Mouse (Mus musculus): ENCODE measurements around the gene Zbtb20.

Zbtb20 gene

DNA sequence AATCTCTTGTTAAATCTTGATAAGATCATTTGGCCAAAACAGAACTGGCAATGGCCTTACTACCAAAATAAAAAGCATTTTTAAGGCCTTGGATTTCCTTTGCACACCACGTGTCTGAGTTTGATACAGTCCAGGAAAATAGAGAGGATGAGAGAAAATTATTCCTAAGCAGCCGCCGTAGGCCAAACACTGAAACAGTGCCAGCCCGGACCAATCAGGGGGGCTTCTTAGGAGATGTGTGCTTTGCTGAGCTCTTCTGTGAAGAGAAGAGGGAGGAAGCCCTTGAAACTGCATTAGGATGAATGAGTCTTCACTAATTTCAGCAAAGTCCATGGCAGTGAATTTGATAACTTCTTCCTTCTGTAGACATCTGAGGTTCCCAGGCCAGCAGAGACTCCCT, 635.9 kb downstream of the Zbtb20 start:
- no peak for DNase-seq (ENCODE audit: low spot score in 2 of 2)

- DNase-seq (ENCODE audit: low spot score in 2 of 2), result no peak
These were observed 638.3 kb downstream of the Zbtb20 start for GRCm38 (mm10) chr16:43513933-43514332.

DNA sequence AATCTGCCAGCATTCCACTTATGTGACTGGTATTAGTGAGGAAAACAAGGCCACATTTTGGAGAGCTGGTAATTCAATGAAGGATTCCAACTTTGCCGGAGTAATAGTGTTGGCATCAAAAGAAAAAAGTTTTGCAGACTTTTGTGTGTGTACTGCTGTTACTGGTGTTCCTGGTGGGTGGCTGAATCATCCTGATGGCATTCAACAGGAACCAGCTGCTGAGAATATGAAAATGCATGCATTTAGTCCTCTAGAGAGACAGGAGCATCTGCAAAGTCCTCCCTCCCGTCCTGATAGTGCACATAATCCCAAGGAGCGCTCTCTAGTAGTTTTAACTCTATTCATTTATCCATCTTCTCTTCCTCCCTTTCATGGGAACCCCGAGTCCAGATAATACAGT, 639.9 kb downstream of the Zbtb20 start:
- DNase-seq (ENCODE audit: low spot score in 2 of 2), result no peak

DNA sequence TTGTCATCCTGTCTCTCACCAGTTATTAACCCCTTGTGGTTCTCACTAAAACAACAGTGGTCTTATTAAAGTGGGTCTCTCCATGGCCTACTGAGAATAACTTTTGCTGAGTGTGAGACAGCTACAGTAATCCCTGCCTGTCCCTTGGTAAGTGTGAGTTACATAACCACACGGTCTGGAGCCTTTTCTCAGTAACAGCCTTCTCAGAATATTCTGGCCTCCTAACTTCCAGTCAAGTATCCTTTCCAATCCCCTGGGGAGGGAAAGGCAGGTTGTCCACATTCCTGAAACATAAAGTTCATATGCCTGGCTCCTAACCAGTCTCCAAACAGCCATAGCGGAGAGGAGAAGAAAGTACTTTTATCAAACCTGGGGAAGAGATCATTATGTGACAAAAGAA, 644.6 kb downstream of the Zbtb20 start:
- DNase-seq (ENCODE audit: low spot score in 2 of 2), result no peak

GRCm38 (mm10) chr16:43522482-43522881, 646.8 kb downstream of the Zbtb20 start:
- no peak for DNase-seq (ENCODE audit: low spot score in 2 of 2)

DNA sequence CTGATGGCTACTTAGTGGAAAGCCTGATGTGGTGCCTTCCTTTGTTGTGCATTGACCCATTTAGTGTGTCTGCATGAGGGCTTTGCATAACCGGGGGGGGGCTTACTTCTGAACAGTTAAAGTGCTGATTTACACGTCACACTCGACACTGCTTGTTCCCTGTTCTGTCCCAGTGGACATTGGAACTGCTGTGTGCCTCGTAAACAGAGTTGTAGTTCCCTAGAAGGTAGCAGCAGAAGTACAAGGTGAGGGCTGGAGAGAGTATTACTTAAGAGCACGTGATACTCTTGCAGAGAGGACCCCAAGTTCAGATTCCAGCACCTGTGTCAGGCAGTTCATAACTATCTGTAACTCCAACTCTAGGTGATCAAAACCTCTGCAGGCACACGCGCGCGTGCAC, 648.5 kb downstream of the Zbtb20 start:
- no peak for DNase-seq (ENCODE audit: low spot score in 2 of 2)

- DNase-seq (ENCODE audit: low spot score in 2 of 2), result no peak
These were observed 649.9 kb downstream of the Zbtb20 start for GRCm38 (mm10) chr16:43525624-43526023.

DNA sequence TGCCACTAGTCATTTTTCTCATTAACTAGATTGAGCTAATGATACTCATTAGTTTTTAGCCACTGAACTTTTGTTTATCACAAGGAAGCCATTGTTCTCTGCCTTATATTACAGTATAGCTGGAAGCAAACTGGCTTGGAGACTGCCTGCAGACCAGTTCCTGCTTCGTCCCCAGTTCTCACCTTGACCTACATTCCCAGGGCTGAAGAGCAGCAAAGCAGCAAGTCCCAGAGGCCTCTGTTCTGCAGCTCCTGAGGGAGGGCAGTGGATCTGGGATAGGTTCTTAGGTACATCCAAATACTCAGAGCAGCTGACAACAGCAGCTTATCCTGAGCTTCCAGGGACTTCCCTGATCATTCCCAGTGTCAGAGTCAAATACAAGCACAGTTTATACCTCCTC, 652.6 kb downstream of the Zbtb20 start:
- no peak for DNase-seq (ENCODE audit: low spot score in 2 of 2)

GRCm38 (mm10) chr16:43531328-43531727, 655.6 kb downstream of the Zbtb20 start:
- no peak for DNase-seq (ENCODE audit: low spot score in 2 of 2)

GRCm38 (mm10) chr16:43534103-43534502, 658.4 kb downstream of the Zbtb20 start:
- DNase-seq (ENCODE audit: low spot score in 2 of 2), result peak in 1 of 2 experiments; percentile 21

DNA sequence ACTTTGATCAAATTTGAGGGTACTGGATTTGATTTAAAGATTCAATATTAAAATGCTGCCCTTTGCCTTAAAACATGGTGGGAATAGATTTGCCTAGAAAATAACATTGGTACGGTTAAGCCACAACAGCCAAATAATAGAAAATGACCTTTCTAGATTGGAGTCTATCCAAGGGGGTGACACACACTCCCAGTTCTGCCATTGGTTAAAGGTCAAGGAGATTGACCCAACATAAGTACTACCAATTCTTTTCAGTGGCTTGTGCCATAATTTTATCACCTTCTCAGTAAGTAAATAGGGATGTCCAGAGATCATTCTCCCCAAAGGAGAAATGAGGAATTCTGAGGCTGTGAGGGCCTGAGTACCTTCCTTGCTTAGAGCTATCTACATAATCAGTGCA, 660.2 kb downstream of the Zbtb20 start:
- DNase-seq (ENCODE audit: low spot score in 2 of 2), result no peak

DNA sequence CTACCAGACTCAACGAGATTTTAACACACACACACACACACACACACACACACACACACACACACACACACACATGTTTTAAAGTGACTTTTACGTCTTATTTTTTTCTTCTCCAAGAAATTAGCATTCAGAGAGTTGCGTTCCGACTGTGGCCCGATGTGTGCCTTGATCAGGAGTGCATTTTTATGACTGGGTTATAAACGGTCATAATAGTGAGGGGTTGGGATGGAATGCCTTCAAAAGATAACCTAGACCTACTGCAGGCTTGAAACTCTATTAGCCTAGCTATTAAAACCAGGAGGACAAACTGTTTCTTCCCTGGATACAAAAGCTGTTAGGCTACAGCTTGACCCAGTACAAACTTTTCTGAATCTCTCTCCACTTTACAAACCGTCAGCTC, 661.5 kb downstream of the Zbtb20 start:
- DNase-seq (ENCODE audit: low spot score in 2 of 2), result no peak

DNA sequence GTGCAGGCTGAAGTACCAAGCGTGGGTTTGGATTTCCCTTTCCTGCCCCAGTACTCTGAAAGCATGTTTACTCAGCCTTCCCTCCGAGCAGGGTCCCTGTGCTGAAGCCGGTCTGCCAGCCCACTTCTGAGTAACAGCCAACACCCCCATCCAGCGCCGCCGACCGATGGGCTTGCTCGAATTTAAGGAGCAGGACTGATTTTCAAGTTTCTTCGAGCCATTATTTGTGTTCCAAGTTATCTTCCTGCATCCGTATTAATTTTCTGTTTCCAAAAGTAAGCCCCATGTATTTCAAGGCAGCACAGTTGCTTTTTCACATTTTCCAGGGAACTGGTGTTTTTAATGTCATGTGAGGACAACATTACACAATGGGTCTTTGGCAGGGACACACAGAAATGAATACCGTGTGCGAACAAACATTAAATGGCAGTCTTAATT, 664.0 kb downstream of the Zbtb20 start:
- no peak for DNase-seq (ENCODE audit: low spot score in 2 of 2)

- DNase-seq (ENCODE audit: low spot score in 2 of 2), result no peak
These were observed 664.4 kb downstream of the Zbtb20 start for GRCm38 (mm10) chr16:43540108-43540507.

DNA sequence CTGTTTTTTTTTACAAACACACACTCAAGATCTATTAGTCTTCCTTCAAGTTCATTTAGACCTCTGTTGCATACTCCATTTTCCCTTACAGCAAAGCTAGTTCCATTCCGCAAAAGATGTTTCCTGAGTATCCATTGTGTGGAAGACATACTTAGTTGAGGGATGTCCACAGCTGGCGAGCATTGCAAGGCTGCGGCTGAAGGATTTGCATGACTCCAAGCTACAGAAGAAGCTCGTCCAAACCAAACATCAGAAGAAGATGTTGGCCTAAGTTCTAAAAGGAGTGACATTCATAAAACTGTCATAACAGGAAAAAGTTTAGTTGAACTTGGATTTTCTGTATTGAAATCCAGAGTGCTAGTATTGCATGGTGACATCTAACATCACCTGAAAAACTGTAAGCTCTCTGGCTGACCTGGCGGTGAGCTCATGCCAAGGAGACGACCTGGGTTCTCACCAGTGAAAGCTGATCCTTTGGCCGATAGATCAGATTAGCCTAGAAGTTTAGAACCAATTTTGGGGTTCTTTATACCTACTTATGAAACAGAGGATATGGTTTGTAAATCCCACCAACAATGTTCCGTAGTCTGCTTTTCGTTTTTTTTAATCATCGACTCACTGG, 665.0 kb downstream of the Zbtb20 start:
- DNase-seq (ENCODE audit: low spot score in 2 of 2), result no peak

DNA sequence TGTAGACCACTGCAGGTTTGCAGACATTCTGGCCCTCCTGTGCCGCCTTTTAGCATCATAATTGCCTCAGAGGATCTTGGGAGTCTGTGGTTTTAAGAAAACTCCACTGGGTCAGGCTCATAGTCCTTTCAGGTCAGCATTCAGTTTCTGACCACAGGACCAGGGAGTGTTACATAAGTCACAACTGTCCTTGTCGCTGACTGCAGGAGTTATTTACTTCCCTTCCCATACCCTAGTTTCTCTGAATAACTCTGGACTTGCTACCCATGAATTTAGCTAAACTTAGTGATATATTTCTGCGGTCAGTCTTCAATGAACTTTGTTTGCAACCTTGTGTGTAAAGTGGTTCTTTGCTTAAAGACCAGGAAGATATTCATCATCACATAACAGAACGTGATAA, 669.6 kb downstream of the Zbtb20 start:
- DNase-seq (ENCODE audit: low spot score in 2 of 2), result no peak

GRCm38 (mm10) chr16:43547323-43548180, 671.9 kb downstream of the Zbtb20 start:
- no peak for DNase-seq (ENCODE audit: low spot score in 2 of 2)

- no peak for DNase-seq (ENCODE audit: low spot score in 2 of 2)
These were observed 673.1 kb downstream of the Zbtb20 start for GRCm38 (mm10) chr16:43548774-43549173.

- no peak for DNase-seq (ENCODE audit: low spot score in 2 of 2)
These were observed 673.9 kb downstream of the Zbtb20 start for GRCm38 (mm10) chr16:43549425-43550089.

GRCm38 (mm10) chr16:43552443-43552842, 676.8 kb downstream of the Zbtb20 start:
- no peak for DNase-seq (ENCODE audit: low spot score in 2 of 2)

GRCm38 (mm10) chr16:43557385-43557784, 681.7 kb downstream of the Zbtb20 start:
- DNase-seq (ENCODE audit: low spot score in 2 of 2), result no peak

DNA sequence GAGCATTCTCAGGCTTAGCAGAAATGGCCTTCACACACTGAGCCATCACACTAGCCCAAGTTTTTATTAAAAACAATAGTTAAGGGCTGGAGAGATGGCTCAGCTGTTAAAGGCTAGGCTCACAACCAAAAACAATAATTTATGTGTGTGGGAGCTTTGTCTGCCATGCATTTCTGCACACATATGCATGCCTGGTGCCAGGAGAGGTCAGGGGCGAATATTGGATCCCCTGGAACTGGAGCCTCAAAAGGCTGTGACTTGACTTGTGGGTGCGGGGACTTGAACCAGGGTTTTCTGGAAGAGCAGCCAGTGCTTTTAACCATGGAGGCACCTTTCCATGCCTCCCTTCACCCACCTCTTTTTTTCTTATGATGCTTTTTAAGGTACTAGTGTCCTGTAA, 685.6 kb downstream of the Zbtb20 start:
- no peak for DNase-seq (ENCODE audit: low spot score in 2 of 2)

- DNase-seq (ENCODE audit: low spot score in 2 of 2), result no peak
These were observed 686.3 kb downstream of the Zbtb20 start for GRCm38 (mm10) chr16:43561956-43562355.

Measured in frontal cortex, postnatal 36 days (tissue).